Mouse (Mus musculus): ENCODE measurements around the gene Mttp. TPM values are rescaled to one million over a fixed set of nuclear protein-coding genes. Genes with fewer than 3 reads are reported as not detected.
A peak's percentile ranks its signal among the peaks of the same experiment; 100 is the strongest.

Gene Mttp
- polyA plus RNA-seq, 1 experiment from 2014 or later, result 7.9 TPM

- no peak for TF ChIP-seq CTCF (IDR thresholded peaks at IDR 0.05)
- CTCF ChIA-PET, result interaction anchor here (0.9 to 1.0 kb wide), 3 partner anchors 11 to 46 kb away, joined by 3 to 5 read pairs (median 3); no protein-coding TSS in a partner anchor
- in situ Hi-C loops (cut with MboI; ENCODE audit: low pct_unique_long_range_greater_than_20kb), result no loop called here
- no peaks in the 10 kb centered on the region for H3K27me3 ChIP-seq
- DNase-seq (ENCODE audit: low read depth, low spot score) (no peak), ATAC-seq (no peak)
- POLR2A ChIA-PET, result no interaction called here
These were observed 48.3 kb downstream of the Mttp start for GRCm38 (mm10) chr3:138096263-138097028.

- TF ChIP-seq CTCF (IDR thresholded peaks at IDR 0.05), result no peak
- CTCF ChIA-PET, result interaction anchor here (1.3 kb wide), 1 partner anchor 10 kb away, joined by 3 read pairs; no protein-coding TSS in a partner anchor
- H3K27me3 ChIP-seq, result no peaks in the 10 kb centered on the region
- in situ Hi-C loops (cut with MboI; ENCODE audit: low pct_unique_long_range_greater_than_20kb), result no loop called here
- ATAC-seq, result peak; percentile 82
- peak; percentile 92 for DNase-seq (ENCODE audit: low read depth, low spot score)
- POLR2A ChIA-PET, result no interaction called here
These were observed 49.0 kb downstream of the Mttp start for GRCm38 (mm10) chr3:138095718-138096117.

- ChIA-PET POLR2A (interaction anchor here (0.7 kb wide), 1 partner anchor 10 kb away, joined by 6 read pairs; no protein-coding TSS in a partner anchor), CTCF (interaction anchor here (0.7 to 1.3 kb wide), 2 partner anchors 10 to 1259 kb away, joined by 3 read pairs; no protein-coding TSS in a partner anchor)
- no peaks in the 10 kb centered on the region for H3K27me3 ChIP-seq
- in situ Hi-C loops (cut with MboI; ENCODE audit: low pct_unique_long_range_greater_than_20kb), result no loop called here
- TF ChIP-seq CTCF (IDR thresholded peaks at IDR 0.05), result no peak
- ATAC-seq (no peak), DNase-seq (ENCODE audit: low read depth, low spot score) (no peak)
These were observed 49.5 kb downstream of the Mttp start for GRCm38 (mm10) chr3:138095301-138095700.

GRCm38 (mm10) chr3:138083896-138084295 lies 60.9 kb downstream of the Mttp start:
- ChIA-PET CTCF (interaction anchor here (1.0 to 1.8 kb wide), 2 partner anchors 9 to 93 kb away, joined by 3 to 7 read pairs; no protein-coding TSS in a partner anchor), POLR2A (interaction anchor here (0.5 to 0.8 kb wide), 2 partner anchors 17 to 1952 kb away, joined by 3 to 4 read pairs; partner anchors contain the start of gene Gm5105)
- no peak for TF ChIP-seq CTCF (IDR thresholded peaks at IDR 0.05)
- no peaks in the 10 kb centered on the region for H3K27me3 ChIP-seq
- DNase-seq (ENCODE audit: low read depth, low spot score), result no peak
- no peak for ATAC-seq
- in situ Hi-C loops (cut with MboI; ENCODE audit: low pct_unique_long_range_greater_than_20kb), result no loop called here

- ATAC-seq (no peak), DNase-seq (ENCODE audit: low read depth, low spot score) (no peak)
- no peak for TF ChIP-seq CTCF (IDR thresholded peaks at IDR 0.05)
- no peaks in the 10 kb centered on the region for H3K27me3 ChIP-seq
- ChIA-PET POLR2A (interaction anchor here (0.7 to 0.8 kb wide), 2 partner anchors 16 kb away, joined by 3 to 4 read pairs; partner anchors contain the start of gene Gm5105), CTCF (interaction anchor here (0.8 to 1.8 kb wide), 4 partner anchors 9 to 92 kb away, joined by 3 to 7 read pairs (median 4); partner anchors contain the start of gene Mttp)
- in situ Hi-C loops (cut with MboI; ENCODE audit: low pct_unique_long_range_greater_than_20kb), result no loop called here
These were observed 61.6 kb downstream of the Mttp start for GRCm38 (mm10) chr3:138083073-138083637.

- no peaks in the 10 kb centered on the region for H3K27me3 ChIP-seq
- in situ Hi-C loops (cut with MboI; ENCODE audit: low pct_unique_long_range_greater_than_20kb), result no loop called here
- CTCF ChIA-PET, result interaction anchor here (0.8 to 1.8 kb wide), 5 partner anchors 9 to 87 kb away, joined by 3 to 5 read pairs (median 4); no protein-coding TSS in a partner anchor
- no peak for TF ChIP-seq CTCF (IDR thresholded peaks at IDR 0.05)
- ATAC-seq (no peak), DNase-seq (ENCODE audit: low read depth, low spot score) (no peak)
- POLR2A ChIA-PET, result no interaction called here
These were observed 66.1 kb downstream of the Mttp start for GRCm38 (mm10) chr3:138078701-138079100.

- CTCF ChIA-PET, result interaction anchor here (1.0 to 1.8 kb wide), 4 partner anchors 8 to 86 kb away, joined by 3 to 4 read pairs (median 3); no protein-coding TSS in a partner anchor
- ATAC-seq, result no peak
- no peak for TF ChIP-seq CTCF (IDR thresholded peaks at IDR 0.05)
- DNase-seq (ENCODE audit: low read depth, low spot score), result no peak
- in situ Hi-C loops (cut with MboI; ENCODE audit: low pct_unique_long_range_greater_than_20kb), result no loop called here
- no peaks in the 10 kb centered on the region for H3K27me3 ChIP-seq
- POLR2A ChIA-PET, result no interaction called here
These were observed 67.1 kb downstream of the Mttp start for GRCm38 (mm10) chr3:138077476-138078340.

GRCm38 (mm10) chr3:138075209-138075608 lies 69.6 kb downstream of the Mttp start:
- ChIA-PET CTCF (interaction anchor here (0.9 to 1.3 kb wide), 3 partner anchors 11 to 84 kb away, joined by 3 to 4 read pairs (median 4); partner anchors contain the start of gene 1110002E22Rik), POLR2A (interaction anchor here (0.8 kb wide), 1 partner anchor 17 kb away, joined by 3 read pairs; no protein-coding TSS in a partner anchor)
- ATAC-seq (no peak), DNase-seq (ENCODE audit: low read depth, low spot score) (no peak)
- in situ Hi-C loops (cut with MboI; ENCODE audit: low pct_unique_long_range_greater_than_20kb), result no loop called here
- TF ChIP-seq CTCF (IDR thresholded peaks at IDR 0.05), result no peak
- H3K27me3 ChIP-seq, result no peaks in the 10 kb centered on the region

GRCm38 (mm10) chr3:138074214-138074613 lies 70.6 kb downstream of the Mttp start:
- in situ Hi-C loops (cut with MboI; ENCODE audit: low pct_unique_long_range_greater_than_20kb), result no loop called here
- POLR2A ChIA-PET, result interaction anchor here (0.8 kb wide), 1 partner anchor 18 kb away, joined by 3 read pairs; no protein-coding TSS in a partner anchor
- no peaks in the 10 kb centered on the region for H3K27me3 ChIP-seq
- DNase-seq (ENCODE audit: low read depth, low spot score), result no peak
- CTCF ChIA-PET, result interaction anchor here (0.7 to 1.3 kb wide), 4 partner anchors 10 to 83 kb away, joined by 3 to 4 read pairs (median 4); partner anchors contain the start of gene 1110002E22Rik
- TF ChIP-seq CTCF (IDR thresholded peaks at IDR 0.05), result no peak
- no peak for ATAC-seq

Measured in Patski (cell line).